Mouse (Mus musculus): ENCODE results near the gene Gm3696. TPM values are rescaled to one million over a fixed set of nuclear protein-coding genes. Genes with fewer than 3 reads are reported as not detected.
"Not testable (repeated sequence)": the region's sequence is repeated elsewhere in the genome, so short reads cannot be mapped to it uniquely, and the experiment has no call there.

Gene Gm3696
- not detected in 2 replicates for polyA plus RNA-seq (2011; ENCODE audit: insufficient read length, low read depth, missing spikeins)

- H3K27ac ChIP-seq (ENCODE audit: insufficient read depth, low read length); H3K4me3 ChIP-seq (ENCODE audit: insufficient read depth, low read length); H3K4me1 ChIP-seq (ENCODE audit: control insufficient read depth, insufficient read depth, low read length): not testable (repeated sequence)
Observed at GRCm38 (mm10) chr14:7100521-7100920, at the start of gene Gm3696. Gm3696 (minus strand) TSS chr14:7100621.

GRCm38 (mm10) chr14:7125312-7125711 is 24.9 kb upstream of the Gm3696 start, which contains the start of gene Gm6676:
Gm6676 (minus strand) TSS chr14:7125412.
- not testable (repeated sequence) for H3K27ac ChIP-seq (ENCODE audit: insufficient read depth, low read length); H3K4me1 ChIP-seq (ENCODE audit: control insufficient read depth, insufficient read depth, low read length); H3K4me3 ChIP-seq (ENCODE audit: insufficient read depth, low read length)

GRCm38 (mm10) chr14:7105124-7105802 is 4.8 kb upstream of the Gm3696 start:
- H3K4me1 ChIP-seq (ENCODE audit: control insufficient read depth, insufficient read depth, low read length); H3K27ac ChIP-seq (ENCODE audit: insufficient read depth, low read length): not testable (repeated sequence)
- H3K4me3 ChIP-seq (ENCODE audit: insufficient read depth, low read length) = peak overlapping the region; percentile 53

- not testable (repeated sequence) for H3K4me3 ChIP-seq (ENCODE audit: insufficient read depth, low read length); H3K27ac ChIP-seq (ENCODE audit: insufficient read depth, low read length); H3K4me1 ChIP-seq (ENCODE audit: control insufficient read depth, insufficient read depth, low read length)
Observed at GRCm38 (mm10) chr14:7044870-7045269, 55.6 kb downstream of the Gm3696 start, which contains the start of gene Gm3685. Gm3685 (minus strand) TSS chr14:7044970.

Other genes starting within 250 kb of the Gm3696 start
- 0.27 TPM in 1 of 2 replicates, not detected in the other for gene Gm3667, start 210.7 kb downstream of the Gm3696 start, polyA plus RNA-seq (2011; ENCODE audit: insufficient read length, low read depth, missing spikeins)
- gene Gm6356, start 126.8 kb downstream of the Gm3696 start, polyA plus RNA-seq (2011; ENCODE audit: insufficient read length, low read depth, missing spikeins) = not detected in 2 replicates
- not detected in 2 replicates for gene Gm10406, start 73.2 kb downstream of the Gm3696 start, polyA plus RNA-seq (2011; ENCODE audit: insufficient read length, low read depth, missing spikeins)
- gene Gm3685, start 55.7 kb downstream of the Gm3696 start, polyA plus RNA-seq (2011; ENCODE audit: insufficient read length, low read depth, missing spikeins) = not detected in 2 replicates
- not detected in 2 replicates for gene Gm6676, start 24.8 kb upstream of the Gm3696 start, polyA plus RNA-seq (2011; ENCODE audit: insufficient read length, low read depth, missing spikeins)
- gene Gm3512, start 73.9 kb upstream of the Gm3696 start, polyA plus RNA-seq (2011; ENCODE audit: insufficient read length, low read depth, missing spikeins) = 0.95 and 3.2 TPM in 2 replicates
- gene Gm16434, start 93.9 kb upstream of the Gm3696 start, polyA plus RNA-seq (2011; ENCODE audit: insufficient read length, low read depth, missing spikeins) = not detected in 2 replicates
- not detected in 2 replicates for gene Gm3727, start 164.1 kb upstream of the Gm3696 start, polyA plus RNA-seq (2011; ENCODE audit: insufficient read length, low read depth, missing spikeins)
- gene Gm3739, start 214.4 kb upstream of the Gm3696 start, polyA plus RNA-seq (2011; ENCODE audit: insufficient read length, low read depth, missing spikeins) = not detected in 2 replicates
- not detected in 2 replicates for gene Gm5797, start 231.8 kb upstream of the Gm3696 start, polyA plus RNA-seq (2011; ENCODE audit: insufficient read length, low read depth, missing spikeins)